Mouse (Mus musculus) liver, postnatal 0 days (tissue): Measurements from ENCODE around the gene Fam13a.

Experiments
- CTCF ChIP-seq: sonication (generic); IDR thresholded peaks from 2 replicates; pipeline ENCODE4 v1.5.1; 2016; ENCODE audit warnings: antibody characterized with exemption, low read depth
- EP300 ChIP-seq: IDR thresholded peaks from 2 replicates; pipeline ENCODE4 v1.6.1; 2016; ENCODE audit warnings: antibody characterized with exemption, low read depth, mild to moderate bottlenecking

DNA sequence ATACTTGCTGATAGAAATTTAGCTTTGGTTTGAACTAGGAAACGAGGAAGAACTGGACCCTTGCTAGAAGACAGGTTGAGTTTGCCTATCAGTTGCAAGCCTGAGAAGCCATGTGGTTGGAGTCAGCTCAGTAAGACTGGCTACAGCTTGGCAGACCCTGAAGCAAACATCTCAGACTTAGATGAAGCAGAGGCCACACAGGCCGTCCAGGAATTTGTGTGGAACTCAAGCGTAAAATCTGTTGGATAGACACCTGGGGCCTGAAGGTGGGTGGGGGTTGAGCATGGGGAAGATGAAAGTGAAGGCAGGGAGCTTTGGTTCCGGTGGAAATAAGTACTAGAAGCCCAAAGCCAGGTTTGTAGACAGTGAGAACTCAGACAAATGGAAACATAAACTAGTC lies 25.8 kb downstream of the Fam13a start:
- TF ChIP-seq CTCF: no peak
- no peak for TF ChIP-seq EP300
